Comparison of ENCODE assay signal across 8 mouse cellular contexts in genomic region chr17:6862040-6862780, GRCm38 (mm10).
A peak's percentile ranks its signal among the peaks of the same experiment; 100 is the strongest.
DNase-seq lines count a peak whose midpoint lies in the region; ATAC-seq lines count a peak whose summit lies in the region.
"Had no signal": no experiment of that assay in that cellular context is flagged by ENCODE, and none has a peak within 500 bp of the region (broad histone marks: within the 10 kb centered on the region; RNA-seq: fewer than 3 reads in every experiment).

No protein-coding gene starts in this region.

- H3K9me3 ChIP-seq in midbrain, embryonic 10.5 days (replicated peaks), result no peaks in the 10 kb centered on the region
- H3K9me3 ChIP-seq in midbrain, embryonic 16.5 days (replicated peaks; ENCODE audit: control insufficient read depth, low read length, poor library complexity, severe bottlenecking), result no peaks in the 10 kb centered on the region
- no peaks in the 10 kb centered on the region for H3K9me3 ChIP-seq in forebrain, embryonic 13.5 days (replicated peaks)
- H3K9me3 ChIP-seq in stomach, embryonic 14.5 days (ENCODE audit: control insufficient read depth, low read depth, low read length), result no peaks in the 10 kb centered on the region

- H3K27me3 ChIP-seq in midbrain, embryonic 10.5 days (ENCODE audit: low read depth, poor library complexity, severe bottlenecking), result peaks cover 52% of the 10 kb centered on the region
- peaks cover 3% of the 10 kb centered on the region; the same call in 1 of the 2 replicates for H3K27me3 ChIP-seq in midbrain, embryonic 16.5 days (ENCODE audit: control insufficient read depth, insufficient read depth, low read depth, low read length)
- H3K27me3 ChIP-seq in forebrain, embryonic 13.5 days, result peaks cover 13% of the 10 kb centered on the region
- no peaks in the 10 kb centered on the region for H3K27me3 ChIP-seq in stomach, embryonic 14.5 days (ENCODE audit: control insufficient read depth, insufficient read depth, low read length)

- peak overlapping the region; percentile 47 for H3K4me3 ChIP-seq in midbrain, embryonic 10.5 days
- no peak overlapping the region for H3K4me3 ChIP-seq in midbrain, embryonic 16.5 days (ENCODE audit: low read depth, low read length)
- no peak overlapping the region for H3K4me3 ChIP-seq in forebrain, embryonic 13.5 days
- H3K4me3 ChIP-seq in stomach, embryonic 14.5 days (ENCODE audit: low read depth, low read length), result no peak overlapping the region

- ATAC-seq in midbrain, embryonic 16.5 days, result no peak; the same call in 1 of the 2 replicates
- no peak for ATAC-seq in forebrain, embryonic 13.5 days
- ATAC-seq in stomach, embryonic 14.5 days (ENCODE audit: insufficient number of reproducible peaks, insufficient read depth, low FRiP score, low read depth), result no peak

- H3K36me3 ChIP-seq in midbrain, embryonic 10.5 days, result no peaks in the 10 kb centered on the region
- H3K36me3 ChIP-seq in midbrain, embryonic 16.5 days (ENCODE audit: control insufficient read depth, insufficient read depth, low read length), result no peaks in the 10 kb centered on the region
- H3K36me3 ChIP-seq in forebrain, embryonic 13.5 days (ENCODE audit: poor library complexity, severe bottlenecking), result no peaks in the 10 kb centered on the region
- no peaks in the 10 kb centered on the region for H3K36me3 ChIP-seq in stomach, embryonic 14.5 days (ENCODE audit: control insufficient read depth, insufficient read depth, low read length)

- no peak overlapping the region for H3K4me2 ChIP-seq in midbrain, embryonic 16.5 days (ENCODE audit: low read length)
- H3K4me2 ChIP-seq in forebrain, embryonic 13.5 days, result peak overlapping the region; percentile 53
- H3K4me2 ChIP-seq in stomach, embryonic 14.5 days (replicated peaks; ENCODE audit: low read depth, low read length), result peak overlapping the region; percentile 43

- H3K27ac ChIP-seq in midbrain, embryonic 10.5 days (replicated peaks), result peak overlapping the region; percentile 91
- H3K27ac ChIP-seq in midbrain, embryonic 16.5 days (ENCODE audit: low read length), result no peak overlapping the region
- peak overlapping the region; percentile 89 for H3K27ac ChIP-seq in forebrain, embryonic 13.5 days
- 0 out of 2 replicates have a peak overlapping the region, but pooled peaks have one; percentile 87 for H3K27ac ChIP-seq in stomach, embryonic 14.5 days (ENCODE audit: low read length)
- H3K27ac ChIP-seq: macrophage had no signal

- DNase-seq in midbrain, embryonic 10.5 days (ENCODE audit: low spot score), result no peak
- DNase-seq in layer of hippocampus, adult 9-11 months, result peak; percentile 10
- no peak for DNase-seq in frontal cortex, postnatal 10 days (ENCODE audit: low spot score in 2 of 2)
- no peak for DNase-seq in adrenal gland, postnatal 4 days (ENCODE audit: low spot score in 2 of 2)

- whole genome bisulfite sequencing in midbrain, embryonic 10.5 days, result 53% methylated on average over 12 of the region's 12 CpGs
- 41% methylated on average over 12 of the region's 12 CpGs for WGBS in midbrain, embryonic 16.5 days
- 44% methylated on average over 12 of the region's 12 CpGs for WGBS in forebrain, embryonic 13.5 days
- 68% methylated on average over 12 of the region's 12 CpGs for WGBS in stomach, embryonic 14.5 days

- H3K9ac ChIP-seq in midbrain, embryonic 16.5 days (ENCODE audit: low read depth, low read length), result no peak overlapping the region
- H3K9ac ChIP-seq in forebrain, embryonic 13.5 days, result no peak overlapping the region
- 0 out of 2 replicates have a peak overlapping the region, but pooled peaks have one; percentile 4 for H3K9ac ChIP-seq in stomach, embryonic 14.5 days (replicated peaks; ENCODE audit: low read depth, low read length)

- H3K4me1 ChIP-seq in midbrain, embryonic 10.5 days, result peaks cover 53% of the 10 kb centered on the region
- H3K4me1 ChIP-seq in midbrain, embryonic 16.5 days (ENCODE audit: control insufficient read depth, insufficient read depth, low read length), result peaks cover 25% of the 10 kb centered on the region
- H3K4me1 ChIP-seq in forebrain, embryonic 13.5 days, result peaks cover 57% of the 10 kb centered on the region
- H3K4me1 ChIP-seq in stomach, embryonic 14.5 days (ENCODE audit: control insufficient read depth, insufficient read depth, low read length), result peaks cover 24% of the 10 kb centered on the region
